Mouse (Mus musculus): Measurements from ENCODE around the gene Rpl27. TPM values are rescaled to one million over a fixed set of nuclear protein-coding genes. Genes with fewer than 3 reads are reported as not detected.
A peak's percentile ranks its signal among the peaks of the same experiment; 100 is the strongest.
"Not testable (repeated sequence)": the region's sequence is repeated elsewhere in the genome, so short reads cannot be mapped to it uniquely, and the experiment has no call there.

Rpl27 gene
- polyA plus RNA-seq, 1 experiment from 2014 or later = 404 TPM

DNA sequence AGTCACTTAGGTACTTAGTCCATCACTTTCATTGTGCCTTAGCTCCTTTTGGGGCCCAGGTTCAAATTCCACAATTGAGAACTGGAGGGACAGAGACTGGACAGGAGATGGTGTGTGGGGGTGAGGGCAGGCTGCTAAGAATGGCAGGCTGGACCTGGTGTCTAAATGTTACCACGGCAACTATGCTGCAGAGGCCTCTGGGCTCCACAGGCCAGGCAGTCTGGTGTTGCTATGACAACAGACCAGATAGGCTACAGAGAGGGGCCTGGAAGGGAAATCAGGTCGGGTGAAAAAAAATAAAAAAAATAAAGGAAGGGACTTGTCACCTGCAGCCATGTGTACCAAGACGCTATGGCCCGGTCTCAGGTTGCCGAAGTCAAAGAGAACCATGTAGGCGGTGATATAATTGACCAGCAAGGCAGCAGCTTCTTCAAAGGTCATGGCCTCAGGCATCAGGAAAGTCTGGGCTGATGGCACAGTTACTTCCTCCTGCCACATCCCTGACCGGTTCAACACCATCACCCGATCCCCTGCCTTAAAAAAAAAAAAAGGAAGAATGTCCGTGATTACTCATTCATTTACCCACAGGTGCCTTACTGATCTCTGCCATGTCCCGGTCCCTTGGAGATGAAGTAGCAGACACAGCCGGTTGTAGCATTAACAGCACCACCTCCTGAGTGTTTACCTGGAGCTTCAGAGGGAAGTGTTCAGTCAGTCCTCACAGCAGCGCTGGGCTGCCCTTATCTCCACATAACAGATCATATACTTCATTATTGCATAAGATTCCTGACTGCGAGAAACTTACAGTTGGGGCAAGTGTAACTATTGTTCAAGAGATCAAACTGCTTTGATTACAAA, 20.7 kb downstream of the Rpl27 start:
- Histone ChIP-seq H3K4me3 (no peak overlapping the region), H3K4me2 (no peak overlapping the region; the same call in 1 of the 2 replicates), H3K36me3 (peaks cover 46% of the 10 kb centered on the region), H3K27me3 (peaks cover 2% of the 10 kb centered on the region; the same call in 1 of the 2 replicates), H3K9ac (no peak overlapping the region), H3K9me3 (no peaks in the 10 kb centered on the region), H3K27ac (no peak overlapping the region), H3K4me1 (peaks cover 37% of the 10 kb centered on the region)
- 31% methylated on average over 13 of the region's 13 CpGs for WGBS
- ATAC-seq (ENCODE audit: insufficient number of reproducible peaks, insufficient read depth, low FRiP score, low TSS enrichment, low read depth) = no peak

DNA sequence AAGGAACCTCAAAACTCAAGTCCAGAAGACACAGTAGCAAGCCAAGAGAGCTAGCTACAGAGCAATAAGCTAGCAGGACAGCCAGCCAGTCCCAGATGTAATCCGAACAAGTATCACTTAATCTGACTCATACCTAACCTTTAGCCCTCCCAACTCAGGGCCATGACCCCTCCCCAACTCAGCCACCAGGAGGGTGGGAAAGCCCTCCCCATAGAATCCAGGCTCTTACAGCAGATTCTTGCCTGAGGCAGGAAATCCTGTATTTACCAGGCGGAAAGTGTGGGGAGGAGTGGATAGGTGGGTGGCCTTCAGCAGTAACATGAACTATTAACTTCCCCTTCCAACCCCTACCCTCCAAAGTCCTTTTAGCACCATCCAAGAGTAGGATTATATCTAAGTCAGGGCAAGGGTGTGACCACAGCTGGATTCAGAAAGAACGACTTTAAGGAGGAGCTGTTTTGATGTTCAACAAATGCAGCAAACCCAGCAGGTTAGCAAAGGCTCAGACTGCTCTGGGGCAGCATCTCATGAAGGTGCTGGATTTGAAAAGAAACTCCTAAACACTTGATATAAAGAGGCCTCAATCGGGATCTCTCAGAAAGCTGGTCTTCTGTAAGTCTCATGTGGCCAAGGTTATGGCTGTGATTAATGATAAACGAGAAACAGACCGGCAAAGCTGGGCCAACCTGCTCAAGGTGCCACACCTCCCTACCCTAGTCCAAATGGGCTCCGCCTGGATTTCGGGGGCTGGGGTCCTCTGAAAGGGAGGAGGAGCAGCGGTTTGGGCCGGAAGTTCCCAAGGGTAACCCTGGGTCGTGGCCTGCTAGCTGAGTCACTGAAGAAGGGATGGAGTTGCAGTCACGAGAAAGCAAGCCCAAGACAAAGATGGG, 22.4 kb downstream of the Rpl27 start, which contains the start of gene Rnd2:
Gene Rnd2 (plus strand): TSS at position 789 of the 890 bp plus-strand sequence.
- peak within 1 kb of the TSS; percentile 75 for H3K27ac ChIP-seq
- peak within 1 kb of the TSS; percentile 77 for H3K4me2 ChIP-seq
- H3K27me3 ChIP-seq = peaks cover 2% of the 10 kb centered on the region; the same call in 1 of the 2 replicates
- H3K9ac ChIP-seq = peak within 1 kb of the TSS; percentile 76
- peak; percentile 10; the same call in 1 of the 2 replicates for ATAC-seq (ENCODE audit: insufficient number of reproducible peaks, insufficient read depth, low FRiP score, low TSS enrichment, low read depth)
- peaks cover 44% of the 10 kb centered on the region for H3K4me1 ChIP-seq
- WGBS = 6% methylated on average over 12 of the region's 12 CpGs
- H3K36me3 ChIP-seq = peaks cover 30% of the 10 kb centered on the region
- H3K4me3 ChIP-seq = peak within 1 kb of the TSS; percentile 66
- no peaks in the 10 kb centered on the region for H3K9me3 ChIP-seq

DNA sequence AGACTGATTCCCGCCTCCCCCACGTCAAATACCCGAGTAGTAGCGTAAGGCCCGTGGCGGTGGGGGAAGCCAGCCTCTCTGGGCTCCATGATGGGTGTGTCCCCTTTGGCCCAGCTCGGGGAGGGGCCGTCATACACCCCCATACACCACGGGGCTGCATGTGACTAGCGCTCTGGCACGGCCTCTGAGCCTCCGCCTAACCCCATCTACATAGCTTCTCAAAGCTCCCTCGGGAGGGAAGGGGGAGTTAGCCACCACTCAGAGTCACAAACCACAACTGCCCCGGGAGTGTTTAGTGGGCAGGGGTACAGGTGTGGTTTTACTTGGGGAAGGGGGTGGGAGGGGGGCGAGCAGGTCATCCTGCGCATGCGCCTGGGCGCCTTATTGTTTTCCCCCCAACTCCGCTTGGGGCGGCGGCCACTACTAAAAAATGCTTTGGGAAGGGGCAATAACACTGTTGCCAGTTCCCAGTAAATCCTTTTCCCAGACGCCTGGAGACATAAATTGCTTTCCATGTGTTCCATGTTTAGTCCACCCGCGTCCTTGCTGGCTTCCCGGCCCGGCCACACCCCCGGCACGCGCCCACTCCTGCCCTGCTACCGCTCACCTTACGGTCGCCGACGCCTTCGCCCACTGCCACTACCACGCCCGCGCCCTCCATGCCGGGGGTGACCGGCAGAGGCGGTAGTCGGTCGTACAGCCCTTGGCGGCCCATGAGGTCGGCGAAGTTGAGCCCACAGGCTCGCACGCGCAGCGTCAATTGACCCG, 23.2 kb downstream of the Rpl27 start:
- peak; percentile 41; the same call in 1 of the 2 replicates for ATAC-seq (ENCODE audit: insufficient number of reproducible peaks, insufficient read depth, low FRiP score, low TSS enrichment, low read depth)
- under 1% methylated on average over 51 of the region's 51 CpGs for WGBS
- Histone ChIP-seq H3K4me2 (peak overlapping the region; percentile 77), H3K9ac (peak overlapping the region; percentile 76), H3K27ac (peak overlapping the region; percentile 75), H3K9me3 (no peaks in the 10 kb centered on the region), H3K27me3 (peaks cover 2% of the 10 kb centered on the region; the same call in 1 of the 2 replicates), H3K36me3 (peaks cover 21% of the 10 kb centered on the region), H3K4me1 (peaks cover 44% of the 10 kb centered on the region), H3K4me3 (peak overlapping the region; percentile 66)

DNA sequence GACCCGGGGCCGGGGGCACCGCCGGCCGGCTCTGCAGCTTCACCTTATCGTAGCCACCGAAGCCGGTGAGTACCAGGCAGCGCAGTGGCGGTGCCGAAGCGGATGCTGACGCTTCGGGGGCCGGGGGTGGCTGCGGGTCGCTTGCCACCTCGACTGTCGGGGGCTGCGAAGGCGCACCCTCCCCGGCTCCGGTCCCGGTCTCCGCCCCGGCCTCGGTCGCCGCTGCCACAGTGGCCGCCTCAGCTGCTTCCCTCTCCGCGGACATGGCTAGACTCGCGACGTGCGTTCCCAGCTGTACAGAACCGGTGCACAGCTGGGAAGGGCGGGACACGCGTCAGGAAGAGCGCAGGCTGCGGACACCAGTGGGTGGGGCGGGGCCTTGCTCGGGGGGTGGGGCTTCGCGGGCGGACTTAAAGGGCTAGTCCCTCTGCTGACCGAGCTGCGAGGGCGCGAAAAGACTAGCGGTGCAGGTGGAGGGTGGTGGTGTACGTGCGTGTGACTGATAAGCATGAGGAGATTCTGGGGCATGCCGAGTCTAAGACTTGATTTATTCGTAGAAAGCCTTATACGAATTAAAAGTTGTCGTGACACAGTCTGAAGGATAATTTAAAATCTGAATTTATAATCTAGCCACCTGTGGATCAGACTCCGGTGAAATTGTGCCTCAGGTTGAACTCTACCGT, 23.9 kb downstream of the Rpl27 start, which contains the start of gene Vat1:
Gene Vat1 (minus strand): TSS at position 362 of the 683 bp plus-strand sequence.
- H3K9ac ChIP-seq = peak within 1 kb of the TSS; percentile 76
- peaks cover 2% of the 10 kb centered on the region; the same call in 1 of the 2 replicates for H3K27me3 ChIP-seq
- H3K36me3 ChIP-seq = peaks cover 16% of the 10 kb centered on the region
- H3K4me2 ChIP-seq = peak within 1 kb of the TSS; percentile 77
- WGBS = 2% methylated on average over 60 of the region's 60 CpGs
- peak; percentile 44; the same call in 1 of the 2 replicates for ATAC-seq (ENCODE audit: insufficient number of reproducible peaks, insufficient read depth, low FRiP score, low TSS enrichment, low read depth)
- H3K4me3 ChIP-seq = peak within 1 kb of the TSS; percentile 66
- no peaks in the 10 kb centered on the region for H3K9me3 ChIP-seq
- H3K4me1 ChIP-seq = peaks cover 44% of the 10 kb centered on the region
- peak within 1 kb of the TSS; percentile 75 for H3K27ac ChIP-seq

DNA sequence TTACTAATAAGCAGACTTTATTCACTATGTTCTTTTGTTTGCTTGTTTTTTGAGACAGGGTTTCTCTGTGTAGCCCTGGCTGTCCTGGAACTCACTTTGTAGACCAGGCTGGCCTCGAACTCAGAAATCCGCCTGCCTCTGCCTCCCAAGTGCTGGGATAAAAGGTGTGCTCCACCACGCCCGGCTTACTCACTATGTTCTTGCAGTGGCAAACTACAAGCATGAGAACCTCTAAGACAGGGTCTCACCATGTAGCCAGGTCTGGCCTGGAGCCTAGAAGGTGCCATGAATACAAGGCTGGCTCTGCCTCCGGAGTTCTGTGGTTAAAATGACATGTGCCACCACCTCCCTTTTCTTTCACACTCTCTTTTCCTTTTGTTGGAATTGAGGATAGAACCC, 24.5 kb downstream of the Rpl27 start:
- not testable (repeated sequence) for H3K27me3 ChIP-seq; ATAC-seq (ENCODE audit: insufficient number of reproducible peaks, insufficient read depth, low FRiP score, low TSS enrichment, low read depth); H3K9me3 ChIP-seq; H3K27ac ChIP-seq; H3K9ac ChIP-seq
- Histone ChIP-seq H3K36me3 (peaks cover 11% of the 10 kb centered on the region), H3K4me1 (peaks cover 44% of the 10 kb centered on the region), H3K4me2 (peak overlapping the region; percentile 77), H3K4me3 (peak overlapping the region; percentile 66)
- WGBS = 55% methylated on average over 5 of the region's 5 CpGs

DNA sequence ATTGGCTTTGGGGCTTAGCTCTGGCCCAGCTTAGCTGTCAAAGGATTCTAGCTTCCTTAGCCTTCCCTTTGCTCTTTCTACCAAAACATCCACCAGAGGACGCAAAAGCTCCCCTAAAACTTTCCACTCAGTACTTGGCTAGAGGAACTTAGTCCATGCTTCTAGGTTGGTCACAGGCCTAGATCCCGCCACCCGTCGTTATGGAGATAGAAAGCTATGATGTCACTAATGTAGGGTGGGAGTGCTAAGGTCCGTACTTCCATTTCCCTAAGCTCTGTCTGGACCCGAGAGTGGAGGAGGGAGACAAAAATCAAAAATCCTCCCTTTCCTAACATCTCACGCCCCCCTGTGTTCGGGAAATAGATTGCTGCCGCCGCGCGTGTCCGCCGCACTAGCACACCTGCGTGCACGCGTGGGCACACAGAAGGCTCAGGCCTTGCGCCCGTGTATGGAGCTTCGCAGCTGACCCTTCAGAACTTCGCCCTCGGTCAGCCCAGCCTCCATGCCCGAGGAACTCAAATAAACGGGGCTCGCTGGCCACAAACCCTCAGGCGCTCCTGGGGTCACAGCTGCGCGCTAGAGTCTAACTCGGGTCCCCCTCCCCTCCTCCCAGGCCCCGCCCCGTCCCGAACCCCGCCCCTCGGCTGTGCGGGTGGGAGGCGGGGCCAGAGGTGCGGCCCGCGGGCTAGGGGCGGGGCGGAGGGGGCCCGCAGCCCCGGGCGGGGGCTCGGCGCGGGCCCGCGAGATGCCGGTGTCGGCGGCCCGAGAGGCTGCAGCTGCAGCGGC, 25.6 kb downstream of the Rpl27 start:
- H3K36me3 ChIP-seq = no peaks in the 10 kb centered on the region
- peak overlapping the region; percentile 79 for H3K9ac ChIP-seq
- no peaks in the 10 kb centered on the region for H3K9me3 ChIP-seq
- WGBS = under 1% methylated on average over 52 of the region's 54 CpGs
- ATAC-seq (ENCODE audit: insufficient number of reproducible peaks, insufficient read depth, low FRiP score, low TSS enrichment, low read depth) = peak; percentile 77; the same call in 1 of the 2 replicates
- H3K27ac ChIP-seq = 0 out of 2 replicates have a peak overlapping the region, but pooled peaks have one; percentile 11
- peak overlapping the region; percentile 94 for H3K4me2 ChIP-seq
- H3K27me3 ChIP-seq = peaks cover 5% of the 10 kb centered on the region; the same call in 1 of the 2 replicates
- H3K4me3 ChIP-seq = peak overlapping the region; percentile 72
- H3K4me1 ChIP-seq = peaks cover 42% of the 10 kb centered on the region

DNA sequence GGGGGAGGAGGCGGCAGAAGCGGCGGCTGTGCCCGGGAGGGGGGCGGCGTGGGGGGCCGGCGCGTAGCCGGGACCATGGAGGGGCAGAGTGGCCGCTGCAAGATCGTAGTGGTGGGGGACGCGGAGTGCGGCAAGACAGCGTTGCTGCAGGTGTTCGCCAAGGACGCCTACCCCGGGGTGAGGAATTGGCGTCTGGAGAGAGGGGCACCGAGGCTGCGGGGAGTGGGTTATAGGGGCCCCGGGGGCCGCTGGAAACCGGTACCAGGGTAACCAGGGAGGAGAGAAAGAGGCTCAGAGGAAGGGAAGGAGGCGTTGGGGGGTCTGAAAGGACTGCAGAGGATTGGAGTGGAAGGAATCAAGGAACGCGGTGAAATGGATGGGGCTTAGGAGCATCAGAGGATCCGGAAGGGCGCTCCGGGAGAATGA, 26.2 kb downstream of the Rpl27 start:
- under 1% methylated on average over 28 of the region's 31 CpGs for WGBS

DNA sequence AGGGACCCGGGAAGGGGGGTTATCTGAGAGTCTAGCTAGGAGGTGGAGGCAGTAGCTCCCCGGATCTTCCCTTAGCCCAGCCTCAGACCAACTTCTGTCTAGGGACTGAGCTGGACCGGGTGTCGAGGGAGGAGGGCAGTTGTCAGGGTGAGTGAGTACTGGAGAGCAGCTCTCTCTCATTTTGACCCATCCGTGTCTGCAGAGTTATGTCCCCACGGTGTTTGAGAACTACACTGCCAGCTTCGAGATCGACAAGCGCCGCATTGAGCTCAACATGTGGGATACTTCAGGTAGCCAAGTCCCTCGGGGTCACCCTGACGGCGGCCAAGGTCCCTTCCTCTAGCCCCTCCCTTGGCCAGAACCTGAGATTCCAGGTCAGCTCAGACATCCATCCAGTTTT, 26.6 kb downstream of the Rpl27 start:
- 3% methylated on average over 13 of the region's 13 CpGs for WGBS

More for the DNA sequence above, 26.2 kb downstream of the Rpl27 start:
- H3K9ac ChIP-seq = peak overlapping the region; percentile 79
- 0 out of 2 replicates have a peak overlapping the region, but pooled peaks have one; percentile 11 for H3K27ac ChIP-seq
- peak; percentile 7; the same call in 1 of the 2 replicates for ATAC-seq (ENCODE audit: insufficient number of reproducible peaks, insufficient read depth, low FRiP score, low TSS enrichment, low read depth)
- H3K27me3 ChIP-seq = peaks cover 5% of the 10 kb centered on the region; the same call in 1 of the 2 replicates
- H3K4me1 ChIP-seq = peaks cover 37% of the 10 kb centered on the region
- no peaks in the 10 kb centered on the region for H3K36me3 ChIP-seq
- H3K4me3 ChIP-seq = peak overlapping the region; percentile 72
- peak overlapping the region; percentile 94 for H3K4me2 ChIP-seq
- H3K9me3 ChIP-seq = no peaks in the 10 kb centered on the region

DNA sequence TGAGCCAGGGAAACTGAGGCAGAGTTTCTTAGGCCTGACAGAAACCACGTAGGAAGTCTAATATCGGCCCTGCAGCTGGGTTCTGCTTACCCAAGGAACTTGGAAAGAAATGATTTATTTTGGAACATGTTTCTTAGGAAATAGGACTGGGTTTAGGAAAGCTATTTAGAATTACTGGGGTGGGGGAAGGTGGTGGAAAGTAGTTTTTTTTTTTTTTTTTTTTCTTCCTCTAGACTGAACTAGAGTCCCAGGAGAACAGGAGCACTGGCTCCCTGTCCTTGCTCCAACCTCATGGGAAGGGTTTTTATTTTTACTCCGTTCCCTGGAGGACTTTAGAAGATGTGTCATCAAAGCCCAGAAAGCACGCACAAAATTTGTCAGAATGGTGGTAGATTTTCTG, 27.1 kb downstream of the Rpl27 start:
- 0 out of 2 replicates have a peak overlapping the region, but pooled peaks have one; percentile 79 for H3K9ac ChIP-seq
- H3K36me3 ChIP-seq = no peaks in the 10 kb centered on the region
- H3K27me3 ChIP-seq = peaks cover 5% of the 10 kb centered on the region; the same call in 1 of the 2 replicates
- H3K4me3 ChIP-seq = peak overlapping the region; percentile 72
- H3K4me1 ChIP-seq = peaks cover 29% of the 10 kb centered on the region
- H3K9me3 ChIP-seq = no peaks in the 10 kb centered on the region
- H3K27ac ChIP-seq = no peak overlapping the region
- 62% methylated on average over 4 of the region's 4 CpGs for WGBS
- no peak for ATAC-seq (ENCODE audit: insufficient number of reproducible peaks, insufficient read depth, low FRiP score, low TSS enrichment, low read depth)
- peak overlapping the region; percentile 94 for H3K4me2 ChIP-seq

More for the DNA sequence above, 26.6 kb downstream of the Rpl27 start:
- no peak for ATAC-seq (ENCODE audit: insufficient number of reproducible peaks, insufficient read depth, low FRiP score, low TSS enrichment, low read depth)
- peak overlapping the region; percentile 72 for H3K4me3 ChIP-seq
- peak overlapping the region; percentile 94 for H3K4me2 ChIP-seq
- H3K27me3 ChIP-seq = peaks cover 5% of the 10 kb centered on the region; the same call in 1 of the 2 replicates
- H3K27ac ChIP-seq = no peak overlapping the region
- H3K9me3 ChIP-seq = no peaks in the 10 kb centered on the region
- no peaks in the 10 kb centered on the region for H3K36me3 ChIP-seq
- H3K4me1 ChIP-seq = peaks cover 34% of the 10 kb centered on the region
- H3K9ac ChIP-seq = peak overlapping the region; percentile 79
